Mouse (Mus musculus) embryonic fibroblast, embryonic 13.5 days (primary cell): ENCODE data around the gene Cryga. TPM values are rescaled to one million over a fixed set of nuclear protein-coding genes. Genes with fewer than 3 reads are reported as not detected.
"Not testable (repeated sequence)": the region's sequence is repeated elsewhere in the genome, so short reads cannot be mapped to it uniquely, and the experiment has no call there.

ENCODE experiments used
- H3K27ac ChIP-seq: 2 replicates; pipeline ENCODE4 v1.5.1; 2012; ENCODE audit warnings: low read length, control low read depth, inconsistent platforms; ENCODE audit not compliant: insufficient read depth
- H3K4me1 ChIP-seq: 2 replicates; pipeline ENCODE4 v1.6.1; 2011; ENCODE audit warnings: low read length; ENCODE audit not compliant: control insufficient read depth, insufficient read depth
- H3K4me3 ChIP-seq: 2 replicates; pipeline ENCODE4 v1.5.1; 2011; ENCODE audit warnings: mild to moderate bottlenecking, control low read depth, low read length; ENCODE audit not compliant: insufficient read depth
- CTCF ChIP-seq: IDR thresholded peaks from 2 replicates; pipeline ENCODE4 v1.5.1; 2011; ENCODE audit warnings: mild to moderate bottlenecking, control low read depth, low read length, moderate library complexity, borderline replicate concordance; ENCODE audit not compliant: insufficient read depth
- POLR2A ChIP-seq: IDR thresholded peaks from 2 replicates; pipeline ENCODE4 v1.6.1; 2011; ENCODE audit warnings: low read depth, mild to moderate bottlenecking, control low read depth, low read length, moderate library complexity
- polyA plus RNA-seq: library from polyadenylated mRNA; stranded (reverse); fragments of >200 nt; gene quantifications from 2 replicates; pipeline ENCODE4 v1.2.4, GENCODE M21; 2011; ENCODE audit warnings: low read depth; ENCODE audit not compliant: missing spikeins, insufficient read length

Gene Cryga
- polyA plus RNA-seq, 1 experiment = not detected

GRCm38 (mm10) chr1:65052140-65052539, 51.0 kb downstream of the Cryga start:
- no peaks in the 10 kb centered on the region for H3K4me1 ChIP-seq
- H3K27ac ChIP-seq = no peak overlapping the region
- H3K4me3 ChIP-seq = no peak overlapping the region
- TF ChIP-seq CTCF (no peak), POLR2A (no peak)

GRCm38 (mm10) chr1:65051696-65052095, 51.5 kb downstream of the Cryga start:
- H3K4me1 ChIP-seq = no peaks in the 10 kb centered on the region
- TF ChIP-seq POLR2A (no peak), CTCF (no peak)
- no peak overlapping the region for H3K27ac ChIP-seq
- no peak overlapping the region for H3K4me3 ChIP-seq

- not testable (repeated sequence) for H3K4me1 ChIP-seq, H3K27ac ChIP-seq, H3K4me3 ChIP-seq
Observed at GRCm38 (mm10) chr1:65050952-65051351, 52.2 kb downstream of the Cryga start, which contains the start of gene Cryge. Cryge (minus strand) TSS chr1:65051149.

Other genes starting within 250 kb of the Cryga start
- 6.5 and 8.2 TPM in 2 replicates for gene Plekhm3, start 146.5 kb downstream of the Cryga start, polyA plus RNA-seq
- gene Akr1cl, start 70.6 kb downstream of the Cryga start, polyA plus RNA-seq = not detected in 2 replicates
- gene Cryge, start 52.2 kb downstream of the Cryga start, polyA plus RNA-seq = not detected in 2 replicates
- not detected in 2 replicates for gene Crygd, start 39.9 kb downstream of the Cryga start, polyA plus RNA-seq
- gene Crygc, start 29.7 kb downstream of the Cryga start, polyA plus RNA-seq = not detected in 2 replicates
- gene Crygb, start 21.1 kb downstream of the Cryga start, polyA plus RNA-seq = not detected in 2 replicates
- gene Gm28845, start 16.2 kb upstream of the Cryga start, polyA plus RNA-seq = not detected in 2 replicates
- 0.32 TPM in 1 of 2 replicates, not detected in the other for gene D630023F18Rik, start 19.8 kb upstream of the Cryga start, polyA plus RNA-seq
- gene Idh1, start 83.1 kb upstream of the Cryga start, polyA plus RNA-seq = 91.9 and 106 TPM in 2 replicates
- gene Pikfyve, start 83.3 kb upstream of the Cryga start, polyA plus RNA-seq = 30.2 and 34.6 TPM in 2 replicates
- not detected in 2 replicates for gene Pth2r, start 178.7 kb upstream of the Cryga start, polyA plus RNA-seq